Mouse (Mus musculus) frontal cortex, postnatal 14 days (tissue): Measurements from ENCODE around the gene Il12rb1.

ENCODE experiments used
- DNase-seq, 2 experiments: peaks; one replicate each; pipeline ENCODE4 v3.0.0; 2022; ENCODE audit warnings: low spot score in 2 of 2

Il12rb1 gene

GRCm38 (mm10) chr8:70773833-70774232, 34.4 kb upstream of the Il12rb1 start:
- DNase-seq, result peak in 1 of 2 experiments; percentile 58

- no peak for DNase-seq
Measured at GRCm38 (mm10) chr8:70774740-70775139, 33.5 kb upstream of the Il12rb1 start.

GRCm38 (mm10) chr8:70775227-70775626, 33.0 kb upstream of the Il12rb1 start:
- DNase-seq, result no peak

GRCm38 (mm10) chr8:70775851-70776495, 32.3 kb upstream of the Il12rb1 start:
- no peak for DNase-seq

GRCm38 (mm10) chr8:70776496-70777444, 31.5 kb upstream of the Il12rb1 start, which contains the start of gene Pik3r2:
Gene Pik3r2 (minus strand): TSS chr8:70776713.
- peak; percentile 98 for DNase-seq

GRCm38 (mm10) chr8:70780093-70780492, 28.2 kb upstream of the Il12rb1 start:
- DNase-seq, result no peak

GRCm38 (mm10) chr8:70786291-70787050, 21.8 kb upstream of the Il12rb1 start:
- no peak for DNase-seq

- no peak for DNase-seq
Measured at GRCm38 (mm10) chr8:70787051-70787445, 21.2 kb upstream of the Il12rb1 start.

GRCm38 (mm10) chr8:70787941-70788667, 20.1 kb upstream of the Il12rb1 start:
- no peak for DNase-seq

- DNase-seq, result no peak
Measured at GRCm38 (mm10) chr8:70789046-70789445, 19.2 kb upstream of the Il12rb1 start.

- no peak for DNase-seq
Measured at GRCm38 (mm10) chr8:70790846-70791245, 17.4 kb upstream of the Il12rb1 start.

GRCm38 (mm10) chr8:70791294-70791701, 17.0 kb upstream of the Il12rb1 start:
- no peak for DNase-seq

- peak; percentile 95 to 97 for DNase-seq
Measured at GRCm38 (mm10) chr8:70791975-70792691, 16.1 kb upstream of the Il12rb1 start.

GRCm38 (mm10) chr8:70792700-70793099, 15.5 kb upstream of the Il12rb1 start:
- DNase-seq, result no peak

GRCm38 (mm10) chr8:70794215-70794614, 14.0 kb upstream of the Il12rb1 start:
- DNase-seq, result no peak

- no peak for DNase-seq
Measured at GRCm38 (mm10) chr8:70795370-70795769, 12.9 kb upstream of the Il12rb1 start.

- no peak for DNase-seq
Measured at GRCm38 (mm10) chr8:70796403-70797080, 11.7 kb upstream of the Il12rb1 start.

GRCm38 (mm10) chr8:70797081-70798070, 10.9 kb upstream of the Il12rb1 start:
- DNase-seq, result peak; percentile 82 to 87

- DNase-seq, result no peak
Measured at GRCm38 (mm10) chr8:70798281-70798680, 10.0 kb upstream of the Il12rb1 start.
